Mouse (Mus musculus): ENCODE measurements at regions not wholly inside any gene's neighbourhood (a gene's known extent, or its start where the extent isn't known, plus 50 kb on each side); places are given as distances from the start of the nearest gene placed in this dataset.
"Not testable (repeated sequence)": the region's sequence is repeated elsewhere in the genome, so short reads cannot be mapped to it uniquely, and the experiment has no call there.

DNA sequence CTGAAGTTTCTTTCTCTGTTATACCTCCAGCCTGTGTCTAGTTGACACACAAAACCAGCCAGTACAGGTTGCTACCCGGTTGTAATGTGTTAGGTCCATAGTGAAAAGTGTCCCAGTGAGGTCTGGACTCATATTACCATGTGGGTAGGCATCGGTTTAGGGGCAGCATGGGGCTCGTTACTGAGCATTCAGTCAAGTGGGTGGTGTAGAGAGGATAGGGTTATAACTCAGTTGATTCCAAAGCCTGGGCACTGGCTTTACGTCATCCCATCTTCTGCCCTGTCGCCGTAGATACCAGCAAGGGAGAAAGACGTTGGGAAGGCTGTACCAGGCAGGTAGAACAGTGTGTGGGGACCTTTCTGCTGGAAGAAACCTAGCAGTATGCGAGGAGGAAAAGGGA is 129.2 kb upstream of the Slc38a2 start:
- DNase-seq (ENCODE audit: low read depth, low spot score), result no peak

GRCm38 (mm10) chr15:96827931-96828330 is 128.4 kb upstream of the Slc38a2 start:
- DNase-seq (ENCODE audit: low read depth, low spot score), result no peak
- Histone ChIP-seq H3K36me3 (ENCODE audit: control insufficient read depth, insufficient read depth, low read length, poor library complexity, severe bottlenecking) (no peaks in the 10 kb centered on the region), H3K27me3 (ENCODE audit: control insufficient read depth, insufficient read depth, low read length, poor library complexity, severe bottlenecking) (no peaks in the 10 kb centered on the region)

More for the DNA sequence above, 129.2 kb upstream of the Slc38a2 start:
- H3K36me3 ChIP-seq (ENCODE audit: control insufficient read depth, insufficient read depth, low read length, poor library complexity, severe bottlenecking), result no peaks in the 10 kb centered on the region
- no peaks in the 10 kb centered on the region for H3K27me3 ChIP-seq (ENCODE audit: control insufficient read depth, insufficient read depth, low read length, poor library complexity, severe bottlenecking)

- H3K36me3 ChIP-seq (ENCODE audit: control insufficient read depth, insufficient read depth, low read length, poor library complexity, severe bottlenecking), result no peaks in the 10 kb centered on the region
- no peak for DNase-seq (ENCODE audit: low read depth, low spot score)
- H3K27me3 ChIP-seq (ENCODE audit: control insufficient read depth, insufficient read depth, low read length, poor library complexity, severe bottlenecking), result no peaks in the 10 kb centered on the region
These were observed 118.9 kb upstream of the Slc38a2 start for GRCm38 (mm10) chr15:96818435-96818834.

DNA sequence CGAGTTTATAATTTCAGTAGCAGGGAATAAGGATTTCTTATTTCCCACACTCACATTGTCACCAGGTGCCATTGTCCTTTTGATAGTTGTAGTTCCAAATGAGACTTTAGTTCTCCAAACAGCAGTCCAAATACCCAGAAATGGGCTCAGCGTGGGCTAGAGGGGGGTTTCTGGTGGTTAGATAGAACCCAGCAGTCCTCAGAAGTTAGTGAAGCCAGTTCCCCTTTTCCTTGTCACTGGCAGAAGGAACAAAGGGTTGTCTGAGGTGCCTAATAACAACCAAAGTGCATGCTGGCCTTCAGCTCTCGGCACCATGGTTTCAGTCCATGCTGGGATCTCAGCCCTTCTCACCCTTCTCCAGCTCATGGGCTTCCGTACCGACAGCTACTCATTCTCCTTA is 118.1 kb upstream of the Slc38a2 start:
- Histone ChIP-seq H3K36me3 (ENCODE audit: control insufficient read depth, insufficient read depth, low read length, poor library complexity, severe bottlenecking) (no peaks in the 10 kb centered on the region), H3K27me3 (ENCODE audit: control insufficient read depth, insufficient read depth, low read length, poor library complexity, severe bottlenecking) (no peaks in the 10 kb centered on the region)
- no peak for DNase-seq (ENCODE audit: low read depth, low spot score)

DNA sequence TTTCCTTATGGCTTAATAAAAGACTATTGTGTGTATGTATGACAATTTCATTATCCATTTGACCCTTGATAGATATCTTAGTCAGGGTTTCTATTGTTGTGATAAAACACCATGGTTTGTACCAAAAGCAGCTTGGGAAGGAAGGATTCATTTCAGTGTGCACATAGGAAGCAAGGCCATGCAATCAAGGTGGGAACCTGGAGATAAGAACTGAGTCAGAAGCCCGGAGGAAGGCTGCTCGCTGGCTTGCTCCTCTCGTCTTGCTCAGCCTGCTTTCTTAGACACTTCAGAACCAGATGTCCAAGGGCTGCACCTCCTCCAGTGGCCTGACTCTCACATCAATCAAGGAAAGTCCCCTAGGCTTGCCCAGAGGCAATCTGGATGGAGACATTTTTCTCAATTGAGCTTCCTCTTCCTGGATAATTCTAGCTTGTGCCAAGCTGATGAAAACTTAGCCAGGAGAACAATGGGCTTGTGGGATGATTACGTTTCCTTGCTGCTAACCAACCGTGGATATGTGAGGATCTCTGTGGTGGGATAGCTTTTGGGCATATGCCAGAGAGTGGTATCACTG is 117.6 kb upstream of the Slc38a2 start:
- DNase-seq (ENCODE audit: low read depth, low spot score), result no peak
- H3K27me3 ChIP-seq (ENCODE audit: control insufficient read depth, insufficient read depth, low read length, poor library complexity, severe bottlenecking), result no peaks in the 10 kb centered on the region
- H3K36me3 ChIP-seq (ENCODE audit: control insufficient read depth, insufficient read depth, low read length, poor library complexity, severe bottlenecking), result no peaks in the 10 kb centered on the region

DNA sequence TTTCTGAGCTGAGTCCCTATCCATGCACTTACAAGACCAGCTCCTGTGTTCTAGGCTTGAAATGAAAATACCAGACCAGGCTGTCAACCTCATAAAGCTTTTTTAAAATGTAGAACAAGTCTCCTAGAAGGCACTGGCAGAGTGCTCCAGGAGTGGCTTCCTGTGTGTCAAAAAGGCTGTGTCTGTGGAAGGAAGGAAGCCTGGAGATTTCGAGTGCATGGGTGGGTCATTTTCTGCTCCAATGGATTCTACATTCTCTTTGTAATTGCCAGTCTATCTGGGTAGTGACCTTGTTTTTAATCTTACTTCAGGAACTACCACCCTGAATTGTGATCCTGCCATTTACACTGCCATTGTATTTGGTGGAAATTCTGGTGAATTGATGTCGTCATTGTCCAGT is 113.9 kb upstream of the Slc38a2 start:
- Histone ChIP-seq H3K27me3 (ENCODE audit: control insufficient read depth, insufficient read depth, low read length, poor library complexity, severe bottlenecking) (no peaks in the 10 kb centered on the region), H3K36me3 (ENCODE audit: control insufficient read depth, insufficient read depth, low read length, poor library complexity, severe bottlenecking) (no peaks in the 10 kb centered on the region)
- DNase-seq (ENCODE audit: low read depth, low spot score), result no peak

GRCm38 (mm10) chr15:96802729-96803053 is 103.2 kb upstream of the Slc38a2 start:
- Histone ChIP-seq H3K27me3 (ENCODE audit: control insufficient read depth, insufficient read depth, low read length, poor library complexity, severe bottlenecking) (no peaks in the 10 kb centered on the region), H3K36me3 (ENCODE audit: control insufficient read depth, insufficient read depth, low read length, poor library complexity, severe bottlenecking) (no peaks in the 10 kb centered on the region)
- DNase-seq (ENCODE audit: low read depth, low spot score), result no peak

DNA sequence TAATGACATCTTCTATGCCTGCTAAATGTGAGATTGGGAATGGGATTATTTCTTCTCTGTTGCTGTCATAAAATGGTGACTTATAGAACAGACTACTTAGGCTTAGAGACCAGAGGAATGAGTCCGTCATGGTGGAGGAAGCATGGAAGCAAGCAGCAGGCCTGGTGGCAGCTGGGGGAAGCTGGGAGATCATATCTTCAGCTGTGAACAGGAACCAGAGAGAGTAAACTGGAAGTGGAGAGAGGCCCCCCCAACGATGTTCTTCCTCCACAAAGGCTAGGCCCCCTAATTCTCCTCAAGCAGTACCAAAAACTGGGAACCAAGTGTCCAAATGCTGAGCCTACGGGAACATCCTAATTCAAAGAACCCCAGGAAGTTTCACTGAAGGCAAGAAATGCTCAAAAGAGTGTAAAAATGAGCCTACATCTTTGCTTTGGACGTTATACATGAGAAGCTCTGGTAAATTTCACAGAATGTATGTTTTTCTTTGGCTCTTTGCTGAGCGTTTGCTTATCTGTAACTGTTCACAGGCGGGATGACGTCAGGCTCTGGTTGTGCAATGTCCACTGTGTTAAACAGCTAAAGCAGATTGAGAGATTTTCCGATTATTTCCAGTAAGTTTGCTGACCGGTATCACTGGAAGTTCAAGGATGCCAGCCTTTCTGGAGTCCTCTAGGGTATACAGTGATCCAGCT is 102.7 kb upstream of the Slc38a2 start:
- H3K27me3 ChIP-seq (ENCODE audit: control insufficient read depth, insufficient read depth, low read length, poor library complexity, severe bottlenecking), result no peaks in the 10 kb centered on the region
- no peak for DNase-seq (ENCODE audit: low read depth, low spot score)
- H3K36me3 ChIP-seq (ENCODE audit: control insufficient read depth, insufficient read depth, low read length, poor library complexity, severe bottlenecking), result no peaks in the 10 kb centered on the region

DNA sequence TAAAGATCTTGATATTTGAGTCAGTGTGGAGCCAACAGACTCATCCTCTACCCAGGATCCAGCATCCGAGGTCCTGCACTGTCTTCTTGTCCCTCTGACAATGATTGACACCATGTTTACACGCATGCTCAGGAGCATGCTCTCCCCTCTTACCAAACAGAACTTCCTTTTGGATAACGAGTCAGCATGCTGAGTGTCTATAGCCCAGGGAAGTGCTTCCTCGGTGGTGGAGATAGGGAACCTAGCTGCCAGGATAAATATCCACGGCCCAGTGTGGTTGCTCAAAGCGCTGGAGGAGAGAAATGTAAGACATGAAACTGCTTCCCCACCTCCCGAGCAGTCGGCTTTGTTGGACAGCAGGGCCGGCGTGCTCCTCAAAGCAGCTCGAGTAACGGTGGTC is 99.7 kb upstream of the Slc38a2 start:
- DNase-seq (ENCODE audit: low read depth, low spot score), result no peak
- Histone ChIP-seq H3K27me3 (ENCODE audit: control insufficient read depth, insufficient read depth, low read length, poor library complexity, severe bottlenecking) (no peaks in the 10 kb centered on the region), H3K36me3 (ENCODE audit: control insufficient read depth, insufficient read depth, low read length, poor library complexity, severe bottlenecking) (no peaks in the 10 kb centered on the region)

DNA sequence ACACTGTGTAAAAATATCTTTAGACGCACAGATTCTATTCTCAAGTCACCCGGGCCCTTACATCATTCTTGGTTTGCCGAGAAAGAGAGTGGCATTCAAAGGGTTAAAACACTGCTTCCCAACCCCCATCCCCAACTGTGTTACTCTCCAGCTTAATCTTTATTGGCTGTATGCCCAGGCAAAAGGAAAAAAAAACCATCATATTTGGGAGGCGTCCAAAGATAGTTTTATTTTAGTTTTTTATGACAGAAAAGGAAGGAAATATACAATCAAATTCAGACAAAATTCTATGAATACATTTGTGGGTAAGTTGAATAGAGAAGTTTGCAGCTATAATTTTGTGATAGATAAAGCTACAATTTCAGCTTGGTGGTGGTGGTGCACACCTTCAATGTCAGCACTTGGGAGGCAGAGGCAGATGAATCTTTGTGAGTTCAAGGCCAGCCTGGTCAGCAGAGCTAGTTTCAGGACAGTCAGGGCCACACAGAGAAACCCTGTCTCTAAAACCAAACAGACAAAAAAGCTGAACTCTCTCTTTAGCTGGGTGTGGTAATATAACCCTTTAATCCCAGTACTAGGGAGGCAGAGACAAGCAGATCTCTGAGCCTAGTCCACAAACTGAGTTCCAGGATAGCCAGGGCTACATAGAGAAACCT is 98.2 kb upstream of the Slc38a2 start:
- H3K36me3 ChIP-seq (ENCODE audit: control insufficient read depth, insufficient read depth, low read length, poor library complexity, severe bottlenecking), result no peaks in the 10 kb centered on the region
- no peaks in the 10 kb centered on the region for H3K27me3 ChIP-seq (ENCODE audit: control insufficient read depth, insufficient read depth, low read length, poor library complexity, severe bottlenecking)
- no peak for DNase-seq (ENCODE audit: low read depth, low spot score)

GRCm38 (mm10) chr15:96794177-96794719 is 94.7 kb upstream of the Slc38a2 start:
- H3K27me3 ChIP-seq (ENCODE audit: control insufficient read depth, insufficient read depth, low read length, poor library complexity, severe bottlenecking), result no peaks in the 10 kb centered on the region

DNA sequence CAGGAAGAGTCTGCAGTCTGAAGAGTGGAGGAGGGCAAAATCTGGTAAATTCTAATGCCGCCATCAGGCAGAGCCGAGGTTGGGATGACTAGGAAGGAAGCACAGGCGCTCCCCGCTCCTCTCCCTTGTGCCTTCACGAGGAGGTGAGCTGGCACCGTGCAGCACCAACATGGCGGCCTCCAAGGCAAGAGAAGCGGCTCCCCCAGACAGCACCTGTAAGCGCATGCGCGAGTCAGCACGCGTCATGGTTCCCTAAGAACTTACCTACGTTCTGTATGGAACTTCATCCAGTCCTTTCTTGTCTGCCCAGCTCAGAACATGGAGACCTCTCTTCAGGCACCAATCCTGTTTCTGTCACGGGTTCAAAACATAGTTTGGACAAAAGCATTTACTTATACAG is 93.7 kb upstream of the Slc38a2 start:
- Histone ChIP-seq H3K27me3 (ENCODE audit: control insufficient read depth, insufficient read depth, low read length, poor library complexity, severe bottlenecking) (no peaks in the 10 kb centered on the region), H3K36me3 (ENCODE audit: control insufficient read depth, insufficient read depth, low read length, poor library complexity, severe bottlenecking) (no peaks in the 10 kb centered on the region)
- DNase-seq (ENCODE audit: low read depth, low spot score), result no peak

More at GRCm38 (mm10) chr15:96794177-96794719, 94.7 kb upstream of the Slc38a2 start:
- H3K36me3 ChIP-seq (ENCODE audit: control insufficient read depth, insufficient read depth, low read length, poor library complexity, severe bottlenecking), result no peaks in the 10 kb centered on the region
- DNase-seq (ENCODE audit: low read depth, low spot score), result no peak

GRCm38 (mm10) chr15:96791306-96791705 is 91.8 kb upstream of the Slc38a2 start:
- H3K27me3 ChIP-seq (ENCODE audit: control insufficient read depth, insufficient read depth, low read length, poor library complexity, severe bottlenecking), result no peaks in the 10 kb centered on the region
- H3K36me3 ChIP-seq (ENCODE audit: control insufficient read depth, insufficient read depth, low read length, poor library complexity, severe bottlenecking), result no peaks in the 10 kb centered on the region
- no peak for DNase-seq (ENCODE audit: low read depth, low spot score)

GRCm38 (mm10) chr15:96787921-96788320 is 88.4 kb upstream of the Slc38a2 start:
- H3K27me3 ChIP-seq (ENCODE audit: control insufficient read depth, insufficient read depth, low read length, poor library complexity, severe bottlenecking); DNase-seq (ENCODE audit: low read depth, low spot score); H3K36me3 ChIP-seq (ENCODE audit: control insufficient read depth, insufficient read depth, low read length, poor library complexity, severe bottlenecking): not testable (repeated sequence)

- no peak for DNase-seq (ENCODE audit: low read depth, low spot score)
- no peaks in the 10 kb centered on the region for H3K36me3 ChIP-seq (ENCODE audit: control insufficient read depth, insufficient read depth, low read length, poor library complexity, severe bottlenecking)
- H3K27me3 ChIP-seq (ENCODE audit: control insufficient read depth, insufficient read depth, low read length, poor library complexity, severe bottlenecking), result no peaks in the 10 kb centered on the region
These were observed 85.0 kb upstream of the Slc38a2 start for GRCm38 (mm10) chr15:96784578-96784977.
